ENCODE assay signal across 9 mouse cellular contexts in the genomic region with DNA sequence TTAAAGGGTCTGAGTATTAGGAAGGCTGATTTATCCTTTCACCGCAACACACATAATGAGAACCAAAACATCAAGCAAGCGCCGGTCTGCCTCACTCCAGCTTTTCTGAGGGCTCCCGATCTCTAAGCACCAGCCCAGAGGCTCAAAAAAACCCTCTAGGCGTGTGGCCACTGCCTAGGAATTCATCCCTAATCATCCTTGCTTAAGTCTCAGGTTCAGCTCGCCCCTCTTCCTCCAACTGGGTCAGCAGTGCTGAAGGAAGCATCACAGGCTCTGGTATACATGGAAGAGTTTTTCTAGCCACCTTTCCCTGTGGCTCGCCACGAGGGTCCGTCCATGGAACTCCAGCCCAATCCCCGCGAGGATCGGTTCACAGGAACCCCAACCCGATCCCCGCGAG. TPM values are rescaled to one million over a fixed set of nuclear protein-coding genes. Genes with fewer than 3 reads are reported as not detected.
DNase-seq lines count a peak whose midpoint lies in the region; ATAC-seq lines count a peak whose summit lies in the region.
"Had no signal": no experiment of that assay in that cellular context is flagged by ENCODE, and none has a peak within 500 bp of the region (broad histone marks: within the 10 kb centered on the region; RNA-seq: fewer than 3 reads in every experiment).

No protein-coding gene starts in this region.

- H3K27ac ChIP-seq in heart, embryonic 11.5 days (ENCODE audit: low read depth, low read length): peak overlapping the region; percentile 81
- H3K27ac ChIP-seq in embryonic facial prominence, embryonic 14.5 days (replicated peaks; ENCODE audit: low read depth, low read length): no peak overlapping the region
- H3K27ac ChIP-seq in intestine, embryonic 14.5 days (ENCODE audit: low read depth): peak overlapping the region; percentile 75; the same call in 1 of the 2 replicates
- no peak overlapping the region for H3K27ac ChIP-seq in midbrain, embryonic 16.5 days (ENCODE audit: low read length)

- H3K9me3 ChIP-seq in heart, embryonic 11.5 days (replicated peaks; ENCODE audit: control insufficient read depth, low read length): peaks cover 10% of the 10 kb centered on the region; the same call in 1 of the 2 replicates
- H3K9me3 ChIP-seq in embryonic facial prominence, embryonic 14.5 days (ENCODE audit: control insufficient read depth, low read length): peaks cover 13% of the 10 kb centered on the region
- peaks cover 13% of the 10 kb centered on the region; the same call in 1 of the 2 replicates for H3K9me3 ChIP-seq in intestine, embryonic 14.5 days (ENCODE audit: control insufficient read depth, low read length)
- peaks cover 4% of the 10 kb centered on the region; the same call in 1 of the 2 replicates for H3K9me3 ChIP-seq in midbrain, embryonic 16.5 days (replicated peaks; ENCODE audit: control insufficient read depth, low read length, poor library complexity, severe bottlenecking)

- H3K4me3 ChIP-seq in heart, embryonic 11.5 days (ENCODE audit: low read depth, low read length): peak overlapping the region; percentile 66
- H3K4me3 ChIP-seq in embryonic facial prominence, embryonic 14.5 days (ENCODE audit: low read depth, low read length): peak overlapping the region; percentile 45
- H3K4me3 ChIP-seq in intestine, embryonic 14.5 days (ENCODE audit: low read depth, low read length): peak overlapping the region; percentile 57
- peak overlapping the region; percentile 33 for H3K4me3 ChIP-seq in midbrain, embryonic 16.5 days (ENCODE audit: low read depth, low read length)

- peak overlapping the region; percentile 84 for H3K9ac ChIP-seq in heart, embryonic 11.5 days (ENCODE audit: low read depth, low read length)
- peak overlapping the region; percentile 66 for H3K9ac ChIP-seq in embryonic facial prominence, embryonic 14.5 days (ENCODE audit: low read depth, low read length)
- peak overlapping the region; percentile 65 for H3K9ac ChIP-seq in intestine, embryonic 14.5 days (ENCODE audit: low read length)
- H3K9ac ChIP-seq in midbrain, embryonic 16.5 days (ENCODE audit: low read depth, low read length): peak overlapping the region; percentile 8; the same call in 1 of the 2 replicates

- no peak for ATAC-seq in heart, embryonic 11.5 days (replicated peaks; ENCODE audit: insufficient number of reproducible peaks, low FRiP score, low TSS enrichment)
- no peak for ATAC-seq in embryonic facial prominence, embryonic 14.5 days (ENCODE audit: low read depth)
- no peak for ATAC-seq in intestine, embryonic 14.5 days (replicated peaks; ENCODE audit: low FRiP score, low TSS enrichment, low read depth)
- ATAC-seq in midbrain, embryonic 16.5 days: no peak

- 45% methylated on average over 15 of the region's 15 CpGs for WGBS in heart, embryonic 11.5 days (ENCODE audit: insufficient replicate concordance)
- 43% methylated on average over 15 of the region's 15 CpGs for WGBS in embryonic facial prominence, embryonic 14.5 days
- 46% methylated on average over 15 of the region's 15 CpGs for WGBS in intestine, embryonic 14.5 days
- WGBS in midbrain, embryonic 16.5 days: 49% methylated on average over 15 of the region's 15 CpGs

- H3K4me1 ChIP-seq in heart, embryonic 11.5 days (ENCODE audit: control insufficient read depth, insufficient read depth, low read length): peaks cover 16% of the 10 kb centered on the region
- H3K4me1 ChIP-seq in embryonic facial prominence, embryonic 14.5 days (ENCODE audit: control insufficient read depth, insufficient read depth, low read length): peaks cover 12% of the 10 kb centered on the region
- peaks cover 17% of the 10 kb centered on the region for H3K4me1 ChIP-seq in intestine, embryonic 14.5 days (replicated peaks; ENCODE audit: control insufficient read depth, insufficient read depth, low read length)
- no peaks in the 10 kb centered on the region for H3K4me1 ChIP-seq in midbrain, embryonic 16.5 days (ENCODE audit: control insufficient read depth, insufficient read depth, low read length)

- H3K27me3 ChIP-seq in heart, embryonic 11.5 days (ENCODE audit: control insufficient read depth, insufficient read depth, low read length): no peaks in the 10 kb centered on the region
- H3K27me3 ChIP-seq in embryonic facial prominence, embryonic 14.5 days (replicated peaks; ENCODE audit: control insufficient read depth, insufficient read depth, low read length): no peaks in the 10 kb centered on the region
- no peaks in the 10 kb centered on the region for H3K27me3 ChIP-seq in intestine, embryonic 14.5 days (replicated peaks; ENCODE audit: control insufficient read depth, insufficient read depth, low read length)
- H3K27me3 ChIP-seq in midbrain, embryonic 16.5 days (ENCODE audit: control insufficient read depth, insufficient read depth, low read depth, low read length): no peaks in the 10 kb centered on the region
- H3K27me3 ChIP-seq: CH12.LX had no signal

- no peak for DNase-seq in heart, adult 8-10 months (ENCODE audit: low spot score)
- no peak for DNase-seq in embryonic facial prominence, embryonic 14.5 days (ENCODE audit: low spot score)
- no peak for DNase-seq in intestine, embryonic 14.5 days (ENCODE audit: low spot score)
- DNase-seq in cerebellum, adult 11 months: no peak
- DNase-seq in layer of hippocampus, postnatal 10 days (ENCODE audit: low spot score in 2 of 2): no peak
- DNase-seq in layer of hippocampus, adult 18-20 months (ENCODE audit: low spot score in 2 of 2): no peak

- peak overlapping the region; percentile 62 for H3K4me2 ChIP-seq in heart, embryonic 11.5 days
- H3K4me2 ChIP-seq in embryonic facial prominence, embryonic 14.5 days (ENCODE audit: low read depth, low read length): peak overlapping the region; percentile 70
- H3K4me2 ChIP-seq in intestine, embryonic 14.5 days (ENCODE audit: low read length): peak overlapping the region; percentile 61
- H3K4me2 ChIP-seq in midbrain, embryonic 16.5 days (ENCODE audit: low read length): peak overlapping the region; percentile 67

- H3K36me3 ChIP-seq in heart, embryonic 11.5 days (ENCODE audit: control insufficient read depth, insufficient read depth, low read length): no peaks in the 10 kb centered on the region
- H3K36me3 ChIP-seq in embryonic facial prominence, embryonic 14.5 days (ENCODE audit: control insufficient read depth, insufficient read depth, low read length): no peaks in the 10 kb centered on the region
- no peaks in the 10 kb centered on the region for H3K36me3 ChIP-seq in intestine, embryonic 14.5 days (ENCODE audit: control insufficient read depth, insufficient read depth, low read length)
- no peaks in the 10 kb centered on the region for H3K36me3 ChIP-seq in midbrain, embryonic 16.5 days (ENCODE audit: control insufficient read depth, insufficient read depth, low read length)

RNA-seq across cellular contexts. Expression of a gene that starts 1.6 kb away (rescaled TPM):
- polyA plus RNA-seq in heart, embryonic 11.5 days (2014; fragmentation: Nextera tagmentation; extraction: Ambion mirVana): 177 and 185 TPM in 2 replicates
- 1 to 10 TPM; 3.0 to 5.3 (median 3.7) TPM for total RNA-seq in heart, adult 8-10 months (2022)
- polyA plus RNA-seq in embryonic facial prominence, embryonic 14.5 days (2014; fragmentation: Nextera tagmentation; extraction: Ambion mirVana): 89.0 and 93.5 TPM in 2 replicates
- 68.3 and 74.8 TPM in 2 replicates for polyA plus RNA-seq in intestine, embryonic 14.5 days (2014; fragmentation: Nextera tagmentation; extraction: Ambion mirVana)
- polyA plus RNA-seq in midbrain, embryonic 16.5 days (2015; fragmentation: Nextera tagmentation; extraction: Ambion mirVana): 4.1 and 4.2 TPM in 2 replicates
- 1 to 10 TPM; 1.3 TPM for total RNA-seq in layer of hippocampus, postnatal 10 days (2021)
- under 1 TPM; 0.57 to 0.79 TPM for total RNA-seq in layer of hippocampus, adult 18-20 months (2021)

Comparison
In these comparisons a context has a peak if more than half of its experiments do, and no peak if none do; other contexts are left out.
1. H3K27ac ChIP-seq: peak in heart, embryonic 11.5 days (single experiment) and intestine, embryonic 14.5 days (single experiment); none in embryonic facial prominence, embryonic 14.5 days (single experiment) and midbrain, embryonic 16.5 days (single experiment).
2. H3K9ac ChIP-seq: peak in every context shown above with its lines; median percentile 84 in heart, embryonic 11.5 days; 66 in embryonic facial prominence, embryonic 14.5 days; 65 in intestine, embryonic 14.5 days; 8 in midbrain, embryonic 16.5 days.
3. RNA of a gene that starts 1.6 kb away (polyA plus RNA-seq): 177 to 185 TPM in heart, embryonic 11.5 days, 89.0 to 93.5 TPM in embryonic facial prominence, embryonic 14.5 days and 68.3 to 74.8 TPM in intestine, embryonic 14.5 days; 4.1 to 4.2 TPM in midbrain, embryonic 16.5 days; every median in the first group is over 10 times any median in the second.
4. Peak in every context shown above with its lines, with median percentiles within 50 percentile points of each other: H3K4me2 ChIP-seq and H3K4me3 ChIP-seq.